Mouse (Mus musculus) hindbrain, embryonic 15.5 days (tissue): Measurements from ENCODE around the gene 2310033P09Rik. TPM values are rescaled to one million over a fixed set of nuclear protein-coding genes. Genes with fewer than 3 reads are reported as not detected.
A peak's percentile ranks its signal among the peaks of the same experiment; 100 is the strongest.

Source experiments
- ATAC-seq: fragments of 200-750 bp; cut with Nextera tagmentation; 2 replicates; pipeline ENCODE4 v1.8.0; 2017; ENCODE audit warnings: low read depth, moderate number of reproducible peaks, moderate TSS enrichment; ENCODE audit not compliant: low FRiP score
- H3K27ac ChIP-seq: fragments of 300-500 bp; sonication (generic); replicated peaks from 2 replicates; pipeline ENCODE4 v1.5.1; 2015; ENCODE audit warnings: mild to moderate bottlenecking, inconsistent platforms
- H3K27me3 ChIP-seq: fragments of 300-500 bp; sonication (generic); 2 replicates; pipeline ENCODE4 v1.6.1; 2015; ENCODE audit warnings: control low read depth, inconsistent platforms
- H3K36me3 ChIP-seq: fragments of 300-500 bp; sonication (generic); 2 replicates; pipeline ENCODE4 v1.6.1; 2015; ENCODE audit warnings: control low read depth, inconsistent platforms
- H3K4me1 ChIP-seq: fragments of 300-500 bp; sonication (generic); replicated peaks from 2 replicates; pipeline ENCODE4 v1.6.1; 2015; ENCODE audit warnings: control low read depth, inconsistent platforms
- H3K4me2 ChIP-seq: fragments of 300-500 bp; sonication (generic); 2 replicates; pipeline ENCODE4 v1.6.1; 2015; ENCODE audit warnings: moderate library complexity, mild to moderate bottlenecking, inconsistent platforms
- H3K4me3 ChIP-seq: fragments of 300-500 bp; sonication (generic); 2 replicates; pipeline ENCODE4 v1.5.1; 2015; ENCODE audit warnings: mild to moderate bottlenecking, inconsistent platforms
- H3K9ac ChIP-seq: fragments of 300-500 bp; sonication (generic); 2 replicates; pipeline ENCODE4 v1.6.1; 2015; ENCODE audit warnings: inconsistent platforms
- H3K9me3 ChIP-seq: fragments of 300-500 bp; sonication (generic); 2 replicates; pipeline ENCODE4 v1.6.1; 2016; ENCODE audit warnings: control low read depth, inconsistent platforms
- WGBS: fragments of 180-500 bp; shearing (Covaris S2); methylation state at CpG from one replicate; pipeline ENCODE4 v1.1.7; 2015; 5-methylcytosine and 5-hydroxymethylcytosine counted together
- polyA plus RNA-seq: library from polyadenylated mRNA; unstranded; fragments of >200 nt; fragmentation: Nextera tagmentation; extraction: Ambion mirVana; gene quantifications from 2 replicates; pipeline ENCODE4 v1.2.1, GENCODE M21; 2015

2310033P09Rik gene
- polyA plus RNA-seq, 1 experiment from 2014 or later, result 28.6 TPM

GRCm38 (mm10) chr11:59224025-59224424, 15.9 kb downstream of the 2310033P09Rik start:
- Histone ChIP-seq H3K27ac (no peak overlapping the region), H3K4me1 (peaks cover 58% of the 10 kb centered on the region), H3K9ac (no peak overlapping the region), H3K36me3 (no peaks in the 10 kb centered on the region), H3K4me3 (no peak overlapping the region), H3K4me2 (no peak overlapping the region), H3K9me3 (no peaks in the 10 kb centered on the region), H3K27me3 (no peaks in the 10 kb centered on the region)
- ATAC-seq, result no peak
- WGBS, result 94% methylated on average over 3 of the region's 3 CpGs

GRCm38 (mm10) chr11:59224470-59224869, 16.3 kb downstream of the 2310033P09Rik start:
- no peak overlapping the region for H3K4me2 ChIP-seq
- H3K4me1 ChIP-seq, result peaks cover 58% of the 10 kb centered on the region
- ATAC-seq, result no peak

DNA sequence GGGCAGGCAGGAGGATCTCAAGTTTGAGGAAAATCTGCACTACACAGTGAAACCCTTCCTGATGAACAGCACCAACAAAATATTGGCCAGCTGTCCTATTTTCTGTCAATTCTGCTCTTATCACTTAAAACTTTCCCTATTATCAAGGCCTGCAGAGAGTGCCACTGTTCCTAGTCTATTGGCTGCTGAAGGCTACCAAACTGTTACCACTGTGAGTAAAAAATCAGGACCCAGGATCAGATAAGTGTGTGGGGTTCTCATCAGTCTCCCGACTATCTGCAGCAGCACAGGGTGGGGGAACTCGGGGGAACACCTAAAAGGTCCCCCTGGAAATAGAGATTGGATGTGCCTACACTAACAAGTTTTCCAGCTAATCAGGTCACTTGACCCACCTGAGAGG, 17.0 kb downstream of the 2310033P09Rik start:
- no peaks in the 10 kb centered on the region for H3K27me3 ChIP-seq
- WGBS, result 76% methylated on average over 2 of the region's 2 CpGs
- no peak overlapping the region for H3K4me3 ChIP-seq
- H3K4me1 ChIP-seq, result peaks cover 58% of the 10 kb centered on the region
- H3K27ac ChIP-seq, result no peak overlapping the region
- H3K9me3 ChIP-seq, result no peaks in the 10 kb centered on the region
- no peaks in the 10 kb centered on the region for H3K36me3 ChIP-seq
- no peak overlapping the region for H3K9ac ChIP-seq
- no peak for ATAC-seq
- H3K4me2 ChIP-seq, result peak overlapping the region; percentile 80

More at GRCm38 (mm10) chr11:59224470-59224869, 16.3 kb downstream of the 2310033P09Rik start:
- no peak overlapping the region for H3K9ac ChIP-seq
- H3K9me3 ChIP-seq, result no peaks in the 10 kb centered on the region
- 76% methylated on average over 2 of the region's 2 CpGs for WGBS
- H3K27ac ChIP-seq, result no peak overlapping the region
- no peaks in the 10 kb centered on the region for H3K36me3 ChIP-seq
- H3K4me3 ChIP-seq, result no peak overlapping the region
- no peaks in the 10 kb centered on the region for H3K27me3 ChIP-seq

GRCm38 (mm10) chr11:59226251-59226650, 18.1 kb downstream of the 2310033P09Rik start:
- H3K4me2 ChIP-seq, result peak overlapping the region; percentile 80
- H3K4me1 ChIP-seq, result peaks cover 60% of the 10 kb centered on the region
- no peak for ATAC-seq
- H3K9ac ChIP-seq, result peak overlapping the region; percentile 99; the same call in 1 of the 2 replicates
- no peaks in the 10 kb centered on the region for H3K9me3 ChIP-seq
- H3K4me3 ChIP-seq, result peak overlapping the region; percentile 99
- 55% methylated on average over 3 of the region's 3 CpGs for WGBS
- no peak overlapping the region for H3K27ac ChIP-seq
- H3K36me3 ChIP-seq, result no peaks in the 10 kb centered on the region
- no peaks in the 10 kb centered on the region for H3K27me3 ChIP-seq

DNA sequence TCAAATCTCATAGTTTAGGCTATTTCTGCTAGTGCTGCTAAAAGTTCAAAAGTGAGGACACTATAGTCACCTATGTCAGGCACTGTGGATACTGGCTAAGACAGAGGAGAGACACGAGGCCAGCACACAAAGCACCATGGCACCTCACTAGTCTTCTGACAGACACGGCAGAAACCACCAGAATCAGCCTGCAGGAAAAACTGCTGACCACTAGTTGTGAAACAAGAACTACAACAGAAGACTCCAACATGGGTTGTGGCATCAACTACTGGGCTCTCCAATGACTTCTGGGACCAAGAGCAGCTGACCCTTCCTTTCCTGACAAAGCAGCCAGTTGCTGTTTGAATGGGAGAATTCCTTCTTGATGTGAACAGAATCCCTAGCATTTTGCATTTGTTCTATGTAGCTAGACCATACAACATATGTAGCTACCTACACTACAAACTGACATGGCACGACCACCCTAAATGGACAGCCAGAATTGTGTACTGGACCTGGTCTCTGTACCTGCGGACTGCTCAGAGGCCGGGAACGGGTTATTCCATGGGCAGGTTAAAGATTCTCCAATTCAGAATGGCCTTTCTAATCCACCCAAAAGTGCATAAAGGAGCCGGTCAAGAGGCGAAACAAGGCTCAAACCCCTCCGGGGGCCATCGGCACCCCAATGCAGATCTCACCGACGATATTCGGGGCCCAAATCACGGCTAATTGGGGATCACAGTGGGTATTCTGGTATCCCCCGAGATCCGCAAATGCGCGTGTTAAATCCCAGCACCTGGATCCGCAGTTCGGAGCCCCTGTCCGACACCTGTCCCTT, 18.9 kb downstream of the 2310033P09Rik start:
- ATAC-seq, result no peak
- Histone ChIP-seq H3K9ac (peak overlapping the region; percentile 99), H3K27me3 (no peaks in the 10 kb centered on the region), H3K4me1 (peaks cover 53% of the 10 kb centered on the region), H3K36me3 (no peaks in the 10 kb centered on the region), H3K4me2 (peak overlapping the region; percentile 80), H3K9me3 (no peaks in the 10 kb centered on the region), H3K4me3 (peak overlapping the region; percentile 99), H3K27ac (peak overlapping the region; percentile 94)
- WGBS, result 3% methylated on average over 21 of the region's 21 CpGs

DNA sequence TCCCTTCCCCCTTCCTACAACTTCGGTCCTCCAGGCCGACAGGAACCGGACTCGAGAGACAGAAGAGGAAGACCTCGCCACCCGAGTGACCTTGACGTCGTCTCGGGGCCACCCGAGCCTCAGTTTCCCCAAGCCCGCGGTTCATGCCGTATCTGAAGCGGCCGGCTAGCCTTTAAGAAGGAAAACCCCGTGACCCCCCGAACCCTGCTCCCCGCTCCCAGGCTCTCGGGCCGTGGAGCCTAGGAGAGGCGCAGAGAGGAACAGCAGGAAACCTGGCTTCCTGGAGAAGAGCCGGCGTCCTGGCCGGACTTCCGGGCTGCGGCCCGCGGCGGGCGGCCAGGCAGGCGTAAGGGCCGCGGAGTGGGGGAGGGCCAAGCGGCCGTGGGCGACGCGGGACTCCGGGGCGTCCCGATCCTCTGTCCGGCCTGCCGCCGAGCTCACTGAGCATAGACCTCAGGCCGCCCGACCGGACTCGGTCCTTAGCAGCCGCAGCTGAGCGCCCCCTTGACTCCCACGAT, 19.5 kb downstream of the 2310033P09Rik start:
- Histone ChIP-seq H3K4me2 (peak overlapping the region; percentile 80), H3K27ac (peak overlapping the region; percentile 94), H3K4me1 (peaks cover 49% of the 10 kb centered on the region), H3K27me3 (no peaks in the 10 kb centered on the region), H3K36me3 (no peaks in the 10 kb centered on the region), H3K9ac (peak overlapping the region; percentile 99), H3K9me3 (no peaks in the 10 kb centered on the region), H3K4me3 (peak overlapping the region; percentile 99)
- ATAC-seq, result peak; percentile 83
- WGBS, result under 1% methylated on average over 42 of the region's 51 CpGs

- WGBS, result 6% methylated on average over 52 of the region's 59 CpGs
- peaks cover 42% of the 10 kb centered on the region for H3K4me1 ChIP-seq
- H3K27me3 ChIP-seq, result no peaks in the 10 kb centered on the region
- ATAC-seq, result peak; percentile 94
- H3K36me3 ChIP-seq, result no peaks in the 10 kb centered on the region
- no peaks in the 10 kb centered on the region for H3K9me3 ChIP-seq
- H3K4me3 ChIP-seq, result peak within 1 kb of the TSS; percentile 99
- H3K27ac ChIP-seq, result peak within 1 kb of the TSS; percentile 94
- H3K9ac ChIP-seq, result peak within 1 kb of the TSS; percentile 99
- H3K4me2 ChIP-seq, result peak within 1 kb of the TSS; percentile 80
Measured at GRCm38 (mm10) chr11:59228122-59228953, 20.2 kb downstream of the 2310033P09Rik start, which contains the start of gene Arf1. Gene Arf1, minus strand, starts transcription at chr11:59228270.

GRCm38 (mm10) chr11:59230144-59230760, 22.1 kb downstream of the 2310033P09Rik start:
- Histone ChIP-seq H3K4me1 (peaks cover 29% of the 10 kb centered on the region), H3K9me3 (no peaks in the 10 kb centered on the region), H3K27me3 (no peaks in the 10 kb centered on the region), H3K4me3 (no peak overlapping the region), H3K4me2 (no peak overlapping the region), H3K36me3 (no peaks in the 10 kb centered on the region), H3K9ac (no peak overlapping the region), H3K27ac (no peak overlapping the region)
- 12% methylated on average over 7 of the region's 7 CpGs for WGBS
- ATAC-seq, result no peak

GRCm38 (mm10) chr11:59232797-59233196, 24.7 kb downstream of the 2310033P09Rik start:
- 57% methylated on average over 2 of the region's 2 CpGs for WGBS

DNA sequence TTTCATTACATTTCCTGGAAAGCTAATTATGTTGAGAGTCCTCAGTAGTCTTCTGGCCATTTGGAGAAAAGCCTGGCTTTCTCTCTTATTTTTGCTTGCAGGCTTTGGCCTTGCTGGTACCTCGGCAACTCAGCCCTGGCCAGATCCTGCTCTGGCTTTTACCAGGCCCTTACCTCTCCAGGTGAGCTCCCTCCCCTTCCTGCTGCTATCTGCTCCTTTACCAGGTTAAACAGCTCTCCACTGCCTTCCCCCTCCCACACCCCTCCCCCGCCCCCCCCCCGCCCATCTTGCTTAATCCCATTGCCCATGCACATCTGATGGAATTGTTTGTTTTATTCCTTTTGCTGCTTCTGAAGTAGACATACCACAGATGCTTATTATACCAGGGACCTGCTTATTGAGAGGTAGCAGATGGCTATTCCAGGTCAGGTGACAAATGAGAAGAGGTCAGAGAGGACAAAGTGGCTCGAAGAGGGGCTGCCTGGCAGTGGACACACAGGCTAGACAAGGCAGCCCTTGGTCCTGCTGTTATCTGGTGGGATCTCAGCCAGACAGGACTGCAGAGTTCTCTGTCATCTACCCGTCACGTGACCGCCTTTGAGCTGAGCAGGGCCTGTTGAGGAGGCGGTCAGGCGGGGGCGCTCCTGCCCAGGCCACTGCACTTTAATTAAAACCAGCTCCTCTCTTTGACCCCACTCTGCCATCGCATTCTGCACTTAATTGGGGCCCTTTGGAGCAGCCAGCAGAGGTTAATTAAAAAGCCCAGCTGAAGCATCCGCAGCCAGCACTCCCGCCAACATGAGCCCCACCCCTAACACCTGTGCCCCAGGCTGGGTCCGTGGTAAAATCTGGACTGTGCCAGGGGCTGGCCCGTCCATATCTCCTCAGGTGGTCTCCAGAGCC, 30.7 kb downstream of the 2310033P09Rik start:
- Histone ChIP-seq H3K9me3 (no peaks in the 10 kb centered on the region), H3K4me2 (0 out of 2 replicates have a peak overlapping the region, but pooled peaks have one; percentile 2), H3K4me1 (peaks cover 10% of the 10 kb centered on the region), H3K27me3 (no peaks in the 10 kb centered on the region), H3K4me3 (no peak overlapping the region), H3K9ac (no peak overlapping the region), H3K27ac (no peak overlapping the region), H3K36me3 (no peaks in the 10 kb centered on the region)
- WGBS, result 5% methylated on average over 15 of the region's 15 CpGs
- ATAC-seq, result peak; percentile 80

More at GRCm38 (mm10) chr11:59232797-59233196, 24.7 kb downstream of the 2310033P09Rik start:
- Histone ChIP-seq H3K4me3 (no peak overlapping the region), H3K9me3 (no peaks in the 10 kb centered on the region), H3K4me2 (no peak overlapping the region), H3K27ac (no peak overlapping the region), H3K4me1 (peaks cover 9% of the 10 kb centered on the region), H3K9ac (no peak overlapping the region), H3K27me3 (no peaks in the 10 kb centered on the region), H3K36me3 (no peaks in the 10 kb centered on the region)
- ATAC-seq, result no peak

GRCm38 (mm10) chr11:59239428-59239785, 31.3 kb downstream of the 2310033P09Rik start:
- H3K4me1 ChIP-seq, result peaks cover 10% of the 10 kb centered on the region
- H3K9ac ChIP-seq, result no peak overlapping the region
- H3K27me3 ChIP-seq, result no peaks in the 10 kb centered on the region
- 46% methylated on average over 4 of the region's 4 CpGs for WGBS
- no peaks in the 10 kb centered on the region for H3K9me3 ChIP-seq
- H3K4me3 ChIP-seq, result no peak overlapping the region
- 0 out of 2 replicates have a peak, but pooled peaks have one; percentile 5 for ATAC-seq
- no peaks in the 10 kb centered on the region for H3K36me3 ChIP-seq
- 0 out of 2 replicates have a peak overlapping the region, but pooled peaks have one; percentile 2 for H3K4me2 ChIP-seq
- no peak overlapping the region for H3K27ac ChIP-seq
